Comparison of ENCODE assay signal across 19 mouse cellular contexts in genomic region chr12:40818046-40818708, GRCm38 (mm10).
DNase-seq lines count a peak whose midpoint lies in the region; ATAC-seq and TF ChIP-seq lines count a peak whose summit lies in the region.
"Had no signal": no experiment of that assay in that cellular context is flagged by ENCODE, and none has a peak within 500 bp of the region (broad histone marks: within the 10 kb centered on the region; RNA-seq: fewer than 3 reads in every experiment).

No protein-coding gene starts in this region.

- H3K27ac ChIP-seq in forebrain, postnatal 0 days (ENCODE audit: low read depth, low read length): no peak overlapping the region
- H3K27ac ChIP-seq in forebrain, embryonic 11.5 days (ENCODE audit: low read depth, low read length): no peak overlapping the region
- H3K27ac ChIP-seq in lung, postnatal 0 days (ENCODE audit: low read length): no peak overlapping the region
- H3K27ac ChIP-seq: embryonic facial prominence, embryonic 10.5 days; forebrain, embryonic 10.5 days; forebrain, embryonic 15.5 days; hindbrain, embryonic 10.5 days; hindbrain, embryonic 14.5 days had no signal

- H3K9me3 ChIP-seq in forebrain, postnatal 0 days (ENCODE audit: low read length): no peaks in the 10 kb centered on the region
- H3K9me3 ChIP-seq in forebrain, embryonic 11.5 days (ENCODE audit: control insufficient read depth, low read length): no peaks in the 10 kb centered on the region
- H3K9me3 ChIP-seq in lung, postnatal 0 days (ENCODE audit: low read length): no peaks in the 10 kb centered on the region
- H3K9me3 ChIP-seq: embryonic facial prominence, embryonic 10.5 days; forebrain, embryonic 10.5 days; forebrain, embryonic 15.5 days; heart, embryonic 12.5 days; hindbrain, embryonic 10.5 days had no signal

- H3K4me2 ChIP-seq in forebrain, postnatal 0 days (ENCODE audit: low read depth): no peak overlapping the region
- no peak overlapping the region for H3K4me2 ChIP-seq in forebrain, embryonic 11.5 days (ENCODE audit: low read depth, low read length, severe bottlenecking)
- H3K4me2 ChIP-seq in lung, postnatal 0 days (replicated peaks; ENCODE audit: low read depth, low read length): no peak overlapping the region
- H3K4me2 ChIP-seq: forebrain, embryonic 15.5 days; heart, embryonic 12.5 days; hindbrain, embryonic 14.5 days had no signal

- no peaks in the 10 kb centered on the region for H3K27me3 ChIP-seq in forebrain, postnatal 0 days (ENCODE audit: insufficient read depth, low read length)
- H3K27me3 ChIP-seq in forebrain, embryonic 11.5 days (ENCODE audit: control insufficient read depth, insufficient read depth, low read length): no peaks in the 10 kb centered on the region
- no peaks in the 10 kb centered on the region for H3K27me3 ChIP-seq in lung, postnatal 0 days (replicated peaks; ENCODE audit: insufficient read depth, low read length)
- H3K27me3 ChIP-seq: forebrain, embryonic 15.5 days; heart, embryonic 12.5 days; Patski had no signal

- H3K4me3 ChIP-seq in forebrain, postnatal 0 days (ENCODE audit: low read depth, low read length): no peak overlapping the region
- H3K4me3 ChIP-seq in forebrain, embryonic 11.5 days (ENCODE audit: low read depth, low read length): no peak overlapping the region
- H3K4me3 ChIP-seq in lung, postnatal 0 days (ENCODE audit: low read depth, low read length): no peak overlapping the region
- H3K4me3 ChIP-seq: embryonic facial prominence, embryonic 10.5 days; forebrain, embryonic 10.5 days; forebrain, embryonic 15.5 days; heart, embryonic 12.5 days; hindbrain, embryonic 10.5 days had no signal

- no peak for TF ChIP-seq CTCF in forebrain, postnatal 0 days (IDR thresholded peaks at IDR 0.05; ENCODE audit: low read depth)
- TF ChIP-seq CTCF in lung, postnatal 0 days (IDR thresholded peaks at IDR 0.05): no peak

- no peak for DNase-seq in forebrain, postnatal 0 days
- DNase-seq in forebrain, embryonic 11.5 days (ENCODE audit: low spot score): no peak
- DNase-seq in lung, postnatal 0 days (ENCODE audit: low spot score): peak; percentile 65
- DNase-seq in lung, postnatal 4 days: no peak
- DNase-seq in adipocyte (ENCODE audit: low spot score): peak; percentile 55
- DNase-seq in spleen, postnatal 14 days (ENCODE audit: low spot score in 2 of 2): no peak
- no peak for DNase-seq in right cerebral cortex, postnatal 4 days
- DNase-seq: adrenal gland, postnatal 25 days; cerebellum, adult 2 months; cerebellum, postnatal 10 days; gastrocnemius, postnatal 10 days had no signal

- WGBS in forebrain, postnatal 0 days: 81% methylated on average over 6 of the region's 6 CpGs
- 85% methylated on average over 6 of the region's 6 CpGs for WGBS in forebrain, embryonic 11.5 days
- WGBS in lung, postnatal 0 days: 74% methylated on average over 6 of the region's 6 CpGs

- ATAC-seq in forebrain, postnatal 0 days: peak; percentile 36; the same call in 1 of the 2 replicates
- ATAC-seq in forebrain, embryonic 11.5 days (replicated peaks; ENCODE audit: low FRiP score): no peak
- peak; percentile 55 for ATAC-seq in lung, postnatal 0 days
- ATAC-seq: activated CD4-positive, CD25-positive, alpha-beta regulatory T cell, adult 4 months; forebrain, embryonic 15.5 days; Patski had no signal

- peaks cover 23% of the 10 kb centered on the region; the same call in 1 of the 2 replicates for H3K36me3 ChIP-seq in forebrain, postnatal 0 days (ENCODE audit: insufficient read depth)
- no peaks in the 10 kb centered on the region for H3K36me3 ChIP-seq in forebrain, embryonic 11.5 days (ENCODE audit: control insufficient read depth, insufficient read depth, low read length)
- no peaks in the 10 kb centered on the region for H3K36me3 ChIP-seq in lung, postnatal 0 days (ENCODE audit: insufficient read depth, low read length)
- H3K36me3 ChIP-seq: forebrain, embryonic 10.5 days; heart, embryonic 12.5 days had no signal

- TF ChIP-seq EP300 in lung, postnatal 0 days (IDR thresholded peaks at IDR 0.05): peak; percentile 16; the same call in 1 of the 2 replicates

- no peak overlapping the region for H3K9ac ChIP-seq in forebrain, postnatal 0 days
- no peak overlapping the region for H3K9ac ChIP-seq in forebrain, embryonic 11.5 days (ENCODE audit: low read length)
- no peak overlapping the region for H3K9ac ChIP-seq in lung, postnatal 0 days (replicated peaks; ENCODE audit: low read depth)
- H3K9ac ChIP-seq: forebrain, embryonic 15.5 days; heart, embryonic 12.5 days; hindbrain, embryonic 14.5 days had no signal

- no peaks in the 10 kb centered on the region for H3K4me1 ChIP-seq in forebrain, postnatal 0 days (ENCODE audit: insufficient read depth)
- H3K4me1 ChIP-seq in forebrain, embryonic 11.5 days (replicated peaks; ENCODE audit: control insufficient read depth, insufficient read depth, low read length): no peaks in the 10 kb centered on the region
- H3K4me1 ChIP-seq in lung, postnatal 0 days (ENCODE audit: insufficient read depth, low read depth, low read length): no peaks in the 10 kb centered on the region
- H3K4me1 ChIP-seq: embryonic facial prominence, embryonic 10.5 days; forebrain, embryonic 10.5 days; forebrain, embryonic 15.5 days; heart, embryonic 12.5 days had no signal

Comparison
In these comparisons a context has a peak if more than half of its experiments do, and no peak if none do; other contexts are left out.
1. DNase-seq: peak in lung, postnatal 0 days (single experiment) and adipocyte (single experiment); none in forebrain, postnatal 0 days (single experiment), forebrain, embryonic 11.5 days (single experiment), lung, postnatal 4 days (0 of 2), spleen, postnatal 14 days (0 of 2) and right cerebral cortex, postnatal 4 days (single experiment).